Mouse (Mus musculus) thymus, adult 2 months (tissue): ENCODE results near the gene Olfr995. TPM values are rescaled to one million over a fixed set of nuclear protein-coding genes. Genes with fewer than 3 reads are reported as not detected.

Experiments
- DNase-seq: peaks from one replicate; pipeline ENCODE4 v3.0.0; 2021
- H3K27ac ChIP-seq: fragments of 200-500 bp; 2 replicates; pipeline ENCODE4 v1.5.1; 2012; ENCODE audit warnings: low read length, control low read depth; ENCODE audit not compliant: control insufficient read depth, insufficient read depth
- H3K27me3 ChIP-seq: fragments of 200-500 bp; 2 replicates; pipeline ENCODE4 v1.6.1; 2012; ENCODE audit warnings: mild to moderate bottlenecking, low read length, moderate library complexity, mixed read lengths; ENCODE audit not compliant: control insufficient read depth, insufficient read depth
- H3K36me3 ChIP-seq: fragments of 200-500 bp; 2 replicates; pipeline ENCODE4 v1.6.1; 2012; ENCODE audit warnings: mild to moderate bottlenecking, low read length, moderate library complexity; ENCODE audit not compliant: control insufficient read depth, insufficient read depth
- H3K4me1 ChIP-seq: fragments of 200-500 bp; replicated peaks from 2 replicates; pipeline ENCODE4 v1.6.1; 2012; ENCODE audit warnings: low read length; ENCODE audit not compliant: control insufficient read depth, insufficient read depth
- H3K4me3 ChIP-seq: fragments of 200-500 bp; 2 replicates; pipeline ENCODE4 v1.5.1; 2012; ENCODE audit warnings: mild to moderate bottlenecking, low read length, control low read depth, moderate library complexity; ENCODE audit not compliant: control insufficient read depth, insufficient read depth
- CTCF ChIP-seq: fragments of 200-500 bp; IDR thresholded peaks from 2 replicates; pipeline ENCODE4 v1.5.1; 2012; ENCODE audit warnings: mild to moderate bottlenecking, control low read depth, low read length, moderate library complexity, borderline replicate concordance; ENCODE audit not compliant: control insufficient read depth, poor library complexity, insufficient read depth; ENCODE audit errors: extremely low read depth
- POLR2A ChIP-seq: fragments of 200-500 bp; IDR thresholded peaks from 2 replicates; pipeline ENCODE4 v1.6.1; 2012; ENCODE audit warnings: mild to moderate bottlenecking, low read length, control low read depth, moderate library complexity; ENCODE audit not compliant: control insufficient read depth, poor library complexity, insufficient read depth; ENCODE audit errors: extremely low read depth
- WGBS: fragments of 180-500 bp; shearing (Covaris S2); methylation state at CpG from one replicate; pipeline ENCODE4 v1.1.7; 2018; 5-methylcytosine and 5-hydroxymethylcytosine counted together
- polyA plus RNA-seq: library from polyadenylated mRNA; depleted of rRNA; stranded (reverse); fragments of >200 nt; gene quantifications from 2 replicates; pipeline ENCODE4 v1.2.3, GENCODE M21; 2012; rRNA removed

Gene Olfr995
- polyA plus RNA-seq: not detected in 2 replicates

GRCm38 (mm10) chr2:85443539-85443938 is at the start of gene Olfr995:
Gene Olfr995, minus strand, starts transcription at chr2:85443639.
- TF ChIP-seq CTCF: no peak
- no peak for TF ChIP-seq POLR2A
- H3K27me3 ChIP-seq: no peaks in the 10 kb centered on the region

GRCm38 (mm10) chr2:85490396-85490795 is 47.0 kb upstream of the Olfr995 start:
- H3K27ac ChIP-seq: no peak overlapping the region
- no peaks in the 10 kb centered on the region for H3K4me1 ChIP-seq
- H3K4me3 ChIP-seq: no peak overlapping the region
- no peaks in the 10 kb centered on the region for H3K27me3 ChIP-seq
- no peak for DNase-seq
- WGBS: 82% methylated on average over 5 of the region's 5 CpGs
- H3K36me3 ChIP-seq: no peaks in the 10 kb centered on the region
- no peak for TF ChIP-seq POLR2A
- TF ChIP-seq CTCF: no peak

More at GRCm38 (mm10) chr2:85443539-85443938, at the start of gene Olfr995:
- H3K36me3 ChIP-seq: no peaks in the 10 kb centered on the region
- 54% methylated on average over 1 of the region's 1 CpGs for WGBS
- H3K27ac ChIP-seq: no peak within 1 kb of the TSS
- H3K4me1 ChIP-seq: no peaks in the 10 kb centered on the region
- DNase-seq: no peak
- H3K4me3 ChIP-seq: no peak within 1 kb of the TSS

- H3K4me3 ChIP-seq: no peak overlapping the region
- H3K36me3 ChIP-seq: no peaks in the 10 kb centered on the region
- H3K27me3 ChIP-seq: no peaks in the 10 kb centered on the region
- 80% methylated on average over 3 of the region's 3 CpGs for WGBS
- TF ChIP-seq POLR2A (no peak), CTCF (no peak)
- no peak overlapping the region for H3K27ac ChIP-seq
- no peaks in the 10 kb centered on the region for H3K4me1 ChIP-seq
- no peak for DNase-seq
Measured at GRCm38 (mm10) chr2:85466801-85467325, 23.4 kb upstream of the Olfr995 start.

- Histone ChIP-seq H3K4me1 (no peaks in the 10 kb centered on the region), H3K27ac (no peak overlapping the region), H3K36me3 (no peaks in the 10 kb centered on the region), H3K4me3 (no peak overlapping the region), H3K27me3 (no peaks in the 10 kb centered on the region)
- no peak for DNase-seq
- TF ChIP-seq CTCF (no peak), POLR2A (no peak)
Measured at GRCm38 (mm10) chr2:85442546-85442945, 893 bp downstream of the Olfr995 start.

GRCm38 (mm10) chr2:85436351-85436750 is 7.1 kb downstream of the Olfr995 start, which contains the start of gene Olfr994:
Gene Olfr994, minus strand, starts transcription at chr2:85436451.
- H3K27ac ChIP-seq: no peak within 1 kb of the TSS
- no peaks in the 10 kb centered on the region for H3K36me3 ChIP-seq
- 92% methylated on average over 3 of the region's 3 CpGs for WGBS
- no peaks in the 10 kb centered on the region for H3K27me3 ChIP-seq
- TF ChIP-seq POLR2A (no peak), CTCF (no peak)
- no peak for DNase-seq
- no peaks in the 10 kb centered on the region for H3K4me1 ChIP-seq
- H3K4me3 ChIP-seq: no peak within 1 kb of the TSS

- Histone ChIP-seq H3K36me3 (no peaks in the 10 kb centered on the region), H3K27me3 (no peaks in the 10 kb centered on the region), H3K27ac (no peak overlapping the region), H3K4me3 (no peak overlapping the region), H3K4me1 (no peaks in the 10 kb centered on the region)
- no peak for DNase-seq
- 95% methylated on average over 1 of the region's 1 CpGs for WGBS
- TF ChIP-seq CTCF (no peak), POLR2A (no peak)
Measured at GRCm38 (mm10) chr2:85425893-85426292, 17.5 kb downstream of the Olfr995 start.

GRCm38 (mm10) chr2:85414777-85415176 is 28.7 kb downstream of the Olfr995 start, which contains the start of gene Olfr993:
Gene Olfr993, minus strand, starts transcription at chr2:85414877.
- Histone ChIP-seq H3K4me3 (no peak within 1 kb of the TSS), H3K27ac (no peak within 1 kb of the TSS), H3K27me3 (no peaks in the 10 kb centered on the region), H3K4me1 (no peaks in the 10 kb centered on the region), H3K36me3 (no peaks in the 10 kb centered on the region)
- no peak for DNase-seq
- TF ChIP-seq POLR2A (no peak), CTCF (no peak)
